Mouse (Mus musculus) MEL (cell line): ENCODE measurements around the gene Gas7. TPM values are rescaled to one million over a fixed set of nuclear protein-coding genes. Genes with fewer than 3 reads are reported as not detected.

ENCODE experiments used
- DNase-seq: peaks from one replicate; pipeline ENCODE4 v3.0.0; 2011; ENCODE audit warnings: low read depth, low spot score
- H3K27ac ChIP-seq: 2 replicates; pipeline ENCODE4 v1.5.1; 2012; ENCODE audit warnings: low read depth, mild to moderate bottlenecking, control low read depth, low read length, moderate library complexity; ENCODE audit not compliant: control insufficient read depth
- H3K27me3 ChIP-seq, 2 experiments: fragments of 150-350 bp in 1 of 2; sonication (generic) in 1 of 2; 2 replicates each; pipeline ENCODE4 v1.6.1; 2012; ENCODE audit warnings: low read length in 2 of 2, mild to moderate bottlenecking in 2 of 2, improper control_type of control experiment in 1 of 2, moderate library complexity in 1 of 2; ENCODE audit not compliant: insufficient read depth in 2 of 2, control insufficient read depth in 1 of 2
- H3K36me3 ChIP-seq, 2 experiments: 2 replicates each; pipeline ENCODE4 v1.6.1; 2012 to 2014; ENCODE audit warnings: low read length in 2 of 2, improper control_type of control experiment in 1 of 2, inconsistent platforms in 1 of 2, mild to moderate bottlenecking in 1 of 2; ENCODE audit not compliant: insufficient read depth in 2 of 2, control insufficient read depth in 1 of 2
- H3K4me1 ChIP-seq, 2 experiments: fragments of 150-350 bp in 1 of 2; sonication (generic) in 1 of 2; 2 replicates each; pipeline ENCODE4 v1.6.1; 2012; ENCODE audit warnings: low read length in 2 of 2, improper control_type of control experiment in 1 of 2, mild to moderate bottlenecking in 1 of 2; ENCODE audit not compliant: insufficient read depth in 2 of 2, control insufficient read depth in 1 of 2
- H3K4me3 ChIP-seq, 2 experiments: fragments of 150-350 bp in 1 of 2; sonication (generic) in 1 of 2; 2 replicates each; pipeline ENCODE4 v1.5.1; 2012; ENCODE audit warnings: low read depth in 2 of 2, low read length in 2 of 2, mild to moderate bottlenecking in 2 of 2, moderate library complexity in 2 of 2, control low read depth in 1 of 2, improper control_type of control experiment in 1 of 2; ENCODE audit not compliant: control insufficient read depth in 1 of 2, insufficient read depth in 1 of 2
- H3K79me2 ChIP-seq: 2 replicates; pipeline ENCODE4 v1.6.1; 2012; ENCODE audit warnings: mild to moderate bottlenecking, low read length, moderate library complexity; ENCODE audit not compliant: control insufficient read depth, poor library complexity, insufficient read depth
- H3K9ac ChIP-seq: 2 replicates; pipeline ENCODE4 v1.6.1; 2012; ENCODE audit warnings: low read depth, mild to moderate bottlenecking, control low read depth, low read length, moderate library complexity; ENCODE audit not compliant: control insufficient read depth, poor library complexity, severe bottlenecking
- H3K9me3 ChIP-seq: fragments of 150-350 bp; sonication (generic); replicated peaks from 2 replicates; pipeline ENCODE4 v1.6.1; 2012; ENCODE audit warnings: mild to moderate bottlenecking, low read length, improper control_type of control experiment, moderate library complexity; ENCODE audit not compliant: insufficient read depth
- BHLHE40 ChIP-seq: IDR thresholded peaks from 2 replicates; pipeline ENCODE4 v1.6.1; 2012; ENCODE audit warnings: low read depth, mild to moderate bottlenecking, inconsistent platforms, low read length, improper control_type of control experiment, borderline replicate concordance
- CHD2 ChIP-seq: IDR thresholded peaks from 2 replicates; pipeline ENCODE4 v1.6.1; 2011; ENCODE audit warnings: low read length, improper control_type of control experiment
- E2F4 ChIP-seq: IDR thresholded peaks from 2 replicates; pipeline ENCODE4 v1.6.1; 2011; ENCODE audit warnings: low read depth, low read length, improper control_type of control experiment, borderline replicate concordance
- EP300 ChIP-seq, 2 experiments: IDR thresholded peaks; 2 replicates each; pipeline ENCODE4 v1.6.1; 2011; ENCODE audit warnings: improper control_type of control experiment in 2 of 2, low read length in 2 of 2, low read depth in 1 of 2, mild to moderate bottlenecking in 1 of 2
- ETS1 ChIP-seq: IDR thresholded peaks from 2 replicates; pipeline ENCODE4 v1.6.1; 2012; ENCODE audit warnings: low read depth, mild to moderate bottlenecking, inconsistent platforms, low read length, improper control_type of control experiment, moderate library complexity
- GABPA ChIP-seq: IDR thresholded peaks from 2 replicates; pipeline ENCODE4 v1.6.1; 2012; ENCODE audit warnings: low read depth, mild to moderate bottlenecking, inconsistent platforms, low read length, improper control_type of control experiment, moderate library complexity
- MAX ChIP-seq: IDR thresholded peaks from 2 replicates; pipeline ENCODE4 v1.6.1; 2011; ENCODE audit warnings: low read length, improper control_type of control experiment
- MYB ChIP-seq: IDR thresholded peaks from 2 replicates; pipeline ENCODE4 v1.6.1; 2011; ENCODE audit warnings: mild to moderate bottlenecking, low read depth, low read length, improper control_type of control experiment
- MYC ChIP-seq: IDR thresholded peaks from 2 replicates; pipeline ENCODE4 v1.6.1; 2011; ENCODE audit warnings: low read depth, mild to moderate bottlenecking, low read length, improper control_type of control experiment, moderate library complexity
- NELFE ChIP-seq: IDR thresholded peaks from 2 replicates; pipeline ENCODE4 v1.6.1; 2011; ENCODE audit warnings: low read depth, low read length, improper control_type of control experiment
- POLR2A ChIP-seq, 2 experiments: IDR thresholded peaks; 2 replicates each; pipeline ENCODE4 v1.6.1; 2011 to 2012; ENCODE audit warnings: low read length in 2 of 2, mild to moderate bottlenecking in 2 of 2, control low read depth in 1 of 2, improper control_type of control experiment in 1 of 2, low read depth in 1 of 2, moderate library complexity in 1 of 2; ENCODE audit not compliant: control insufficient read depth in 1 of 2, insufficient read depth in 1 of 2, poor library complexity in 1 of 2
- RCOR1 ChIP-seq: IDR thresholded peaks from 2 replicates; pipeline ENCODE4 v1.6.1; 2012; ENCODE audit warnings: low read depth, mild to moderate bottlenecking, inconsistent platforms, low read length, improper control_type of control experiment
- SMC3 ChIP-seq: IDR thresholded peaks from 2 replicates; pipeline ENCODE4 v1.6.1; 2011; ENCODE audit warnings: low read depth, low read length, improper control_type of control experiment
- TBP ChIP-seq: IDR thresholded peaks from 2 replicates; pipeline ENCODE4 v1.8.0; 2011; ENCODE audit warnings: low read depth, low read length, improper control_type of control experiment
- UBTF ChIP-seq: IDR thresholded peaks from 2 replicates; pipeline ENCODE4 v1.6.1; 2012; ENCODE audit warnings: low read depth, mild to moderate bottlenecking, inconsistent platforms, low read length, improper control_type of control experiment, moderate library complexity, borderline replicate concordance; ENCODE audit not compliant: insufficient read depth
- USF2 ChIP-seq, 2 experiments: IDR thresholded peaks; 2 replicates each; pipeline ENCODE4 v1.6.1; 2011 to 2012; ENCODE audit warnings: improper control_type of control experiment in 2 of 2, low read length in 2 of 2, borderline replicate concordance in 1 of 2, inconsistent platforms in 1 of 2, low read depth in 1 of 2, mild to moderate bottlenecking in 1 of 2; ENCODE audit not compliant: insufficient read depth in 1 of 2
- ZC3H11A ChIP-seq: IDR thresholded peaks from 2 replicates; pipeline ENCODE4 v1.6.1; 2012; ENCODE audit warnings: low read depth, mild to moderate bottlenecking, inconsistent platforms, low read length, improper control_type of control experiment
- ZMIZ1 ChIP-seq: IDR thresholded peaks from 2 replicates; pipeline ENCODE4 v1.6.1; 2012; ENCODE audit warnings: low read depth, mild to moderate bottlenecking, inconsistent platforms, low read length, improper control_type of control experiment, moderate library complexity
- ZNF384 ChIP-seq: IDR thresholded peaks from 2 replicates; pipeline ENCODE4 v1.6.1; 2012; ENCODE audit warnings: low read depth, mild to moderate bottlenecking, inconsistent platforms, low read length, improper control_type of control experiment
- polyA plus RNA-seq, 2 experiments: library from polyadenylated mRNA; stranded (reverse) in 1 of 2; unstranded in 1 of 2; fragments of >175 nt in 1 of 2; fragments of >200 nt in 1 of 2; gene quantifications; 2 replicates each; pipeline versions ENCODE4 v1.2.1 to v1.2.4; 2012; ENCODE audit warnings: low replicate concordance in 2 of 2, low read depth in 1 of 2; ENCODE audit not compliant: insufficient read length in 2 of 2, insufficient read depth in 1 of 2, missing spikeins in 1 of 2
- total RNA-seq: library from RNA; depleted of rRNA; stranded (reverse); fragments of 300-350 nt; gene quantifications from 2 replicates; pipeline ENCODE4 v1.2.3, GENCODE M21; 2012

Gas7 gene
- total and polyA plus RNA-seq, 3 experiments: 0.04 TPM; not detected in 2

- H3K9me3 ChIP-seq: no peaks in the 10 kb centered on the region
- H3K4me1 ChIP-seq: no peaks in the 10 kb centered on the region
- DNase-seq: no peak
- no peak for TF ChIP-seq NELFE
- no peak for TF ChIP-seq BHLHE40
- TF ChIP-seq MYC: no peak
- TF ChIP-seq TBP: no peak
- TF ChIP-seq GABPA: no peak
- TF ChIP-seq EP300 (IDR thresholded peaks at IDR 0.05; ENCODE audit: low read depth in 1 of 2, low read length in 2 of 2): no peak
- no peak for TF ChIP-seq E2F4
- no peak for TF ChIP-seq CHD2
- no peak for TF ChIP-seq ZMIZ1
- TF ChIP-seq ZC3H11A: no peak
- TF ChIP-seq UBTF: no peak
- no peak for TF ChIP-seq USF2 (IDR thresholded peaks at IDR 0.05; ENCODE audit: borderline replicate concordance in 1 of 2, insufficient read depth in 1 of 2, low read depth in 1 of 2, low read length in 2 of 2)
- no peak for TF ChIP-seq POLR2A (IDR thresholded peaks at IDR 0.05; ENCODE audit: control insufficient read depth in 1 of 2, insufficient read depth in 1 of 2, low read depth in 1 of 2, low read length in 2 of 2, poor library complexity in 1 of 2)
- no peak for TF ChIP-seq ETS1
- no peak for TF ChIP-seq MYB
- H3K79me2 ChIP-seq: no peaks in the 10 kb centered on the region
- H3K9ac ChIP-seq: no peak overlapping the region
- no peaks in the 10 kb centered on the region for H3K36me3 ChIP-seq
- no peaks in the 10 kb centered on the region for H3K27me3 ChIP-seq
- no peak overlapping the region for H3K4me3 ChIP-seq
- no peak overlapping the region for H3K27ac ChIP-seq
Observed at GRCm38 (mm10) chr11:67501468-67502244, 46.4 kb downstream of the Gas7 start.

GRCm38 (mm10) chr11:67509219-67509876 lies 54.1 kb downstream of the Gas7 start:
- no peak overlapping the region for H3K4me3 ChIP-seq
- no peaks in the 10 kb centered on the region for H3K9me3 ChIP-seq
- no peak for TF ChIP-seq BHLHE40
- TF ChIP-seq RCOR1: no peak
- no peak for TF ChIP-seq ZNF384
- no peak for TF ChIP-seq MAX
- TF ChIP-seq SMC3: no peak
- no peaks in the 10 kb centered on the region for H3K4me1 ChIP-seq
- H3K36me3 ChIP-seq: no peaks in the 10 kb centered on the region
- H3K27ac ChIP-seq: no peak overlapping the region
- DNase-seq: no peak
- no peak overlapping the region for H3K9ac ChIP-seq
- no peaks in the 10 kb centered on the region for H3K27me3 ChIP-seq
- no peaks in the 10 kb centered on the region for H3K79me2 ChIP-seq
